Mouse (Mus musculus) kidney, adult 9 months (tissue): ENCODE results near the gene Dcaf1.

Source experiments
- DNase-seq: peaks from one replicate; pipeline ENCODE4 v3.0.0; 2022

The Dcaf1 gene

DNA sequence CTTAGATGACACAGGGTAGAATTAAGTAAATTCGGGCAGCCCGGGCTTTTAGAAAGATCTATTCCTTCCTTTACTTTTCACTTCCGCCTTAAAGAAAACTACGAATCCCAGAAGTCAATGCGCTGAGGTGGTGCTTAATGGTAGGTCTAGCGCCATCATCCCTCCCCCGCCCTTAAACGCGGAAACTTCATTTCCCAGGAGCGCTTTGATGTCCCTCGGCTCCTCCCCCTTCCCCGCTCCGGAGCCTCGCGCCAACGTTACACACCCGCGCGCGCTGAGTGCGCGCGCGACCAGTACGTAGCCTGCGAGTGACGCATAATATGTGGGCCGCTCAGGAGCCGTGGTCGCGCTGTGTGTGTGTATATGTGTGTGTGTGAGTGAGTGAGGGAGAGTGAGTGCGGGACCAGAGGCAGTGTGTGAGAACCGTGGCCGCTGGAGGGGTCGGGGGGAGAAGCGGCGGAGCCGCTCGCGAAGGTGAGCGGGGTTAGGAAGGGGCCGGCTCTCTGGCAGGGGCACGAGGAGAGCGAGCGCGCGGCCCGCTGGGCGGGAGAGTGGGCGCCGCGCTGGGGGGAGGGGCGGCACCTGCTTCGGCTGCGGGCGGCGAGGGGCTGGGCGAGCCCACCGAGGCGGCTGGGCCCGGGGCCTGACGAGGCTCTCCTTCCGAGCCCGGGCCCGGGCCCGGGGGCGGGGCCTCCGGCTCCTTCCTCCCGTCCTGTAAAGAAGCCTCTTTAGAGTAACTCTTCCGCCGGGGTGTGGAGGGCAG is at the start of gene Dcaf1:
Gene Dcaf1 (plus strand): TSS at position 257 of the 763 bp plus-strand sequence.
- peak; percentile 97 for DNase-seq

DNA sequence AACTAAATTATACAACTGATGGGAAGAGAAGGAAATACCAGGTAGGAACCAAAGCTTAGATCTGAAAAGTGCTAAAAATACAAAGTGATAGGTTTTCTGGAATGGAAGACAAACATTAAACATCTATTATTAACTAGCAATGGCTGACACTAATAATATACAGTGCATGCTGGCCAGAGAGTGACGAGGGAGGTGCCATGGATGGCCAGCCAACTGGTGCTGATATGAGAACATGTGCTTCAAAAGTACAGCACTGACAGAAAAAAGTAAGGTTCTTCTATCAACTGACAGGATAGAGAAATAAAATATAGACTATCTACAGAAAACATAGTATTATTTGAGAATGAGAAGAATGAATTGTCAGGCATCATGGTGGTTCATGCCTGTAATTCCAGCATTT is 45.6 kb upstream of the Dcaf1 start:
- no peak for DNase-seq

DNA sequence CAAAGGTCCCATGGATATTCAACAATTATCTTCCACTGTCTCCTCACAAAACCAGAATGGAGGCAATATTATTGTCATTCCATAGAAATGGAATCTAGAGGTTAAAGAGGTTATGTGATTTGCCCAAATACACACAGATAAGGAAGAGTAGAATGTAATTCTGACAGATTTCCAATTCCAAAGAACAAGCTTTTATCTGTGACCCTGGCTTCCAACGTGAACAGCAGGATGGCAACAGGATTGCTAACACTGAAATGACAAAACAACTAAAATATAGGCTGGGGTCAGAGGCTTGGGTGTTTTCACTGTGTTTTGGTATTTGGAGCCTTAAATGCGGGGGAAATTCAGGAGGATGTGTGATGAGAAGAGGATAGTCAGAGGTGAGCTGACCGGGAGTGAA is 44.3 kb upstream of the Dcaf1 start:
- DNase-seq = no peak

DNA sequence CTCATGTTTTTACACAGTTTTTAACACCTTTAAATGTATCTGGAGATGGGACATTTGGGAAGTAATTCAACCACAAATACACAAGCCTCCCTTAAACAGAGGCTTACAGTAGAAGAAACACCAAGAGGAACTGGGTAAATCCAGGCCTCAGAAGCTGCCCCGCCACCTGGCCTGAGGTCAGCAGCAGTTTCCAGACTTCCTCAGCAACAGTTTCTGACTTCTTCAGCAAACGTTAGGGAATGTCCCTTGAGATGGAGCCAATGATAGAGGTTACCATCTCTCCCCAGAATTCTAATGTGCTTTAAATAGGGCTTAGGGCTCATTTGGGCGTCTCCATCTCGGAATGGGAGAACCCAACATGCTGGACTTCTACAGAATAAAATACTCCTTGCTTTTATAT is 43.4 kb upstream of the Dcaf1 start:
- DNase-seq = no peak

DNA sequence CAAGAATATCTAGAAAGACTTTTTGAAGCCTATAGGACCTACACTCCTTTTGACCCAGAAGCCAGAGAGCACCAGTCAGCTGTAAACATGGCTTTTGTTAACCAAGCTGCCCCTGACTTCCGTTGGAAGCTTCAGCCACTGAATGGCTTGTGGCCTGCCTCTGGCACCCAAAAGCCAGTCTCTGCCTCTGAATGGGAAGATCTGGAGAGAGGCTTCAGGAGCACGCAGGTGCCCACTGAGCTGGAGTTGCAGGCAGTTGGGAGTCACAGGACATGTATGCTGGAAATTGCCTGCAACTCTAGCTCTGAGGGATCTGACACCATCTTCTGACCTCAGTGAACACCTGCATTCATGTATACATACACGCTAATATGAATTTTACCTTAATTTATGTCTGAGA is 41.6 kb upstream of the Dcaf1 start:
- no peak for DNase-seq

DNA sequence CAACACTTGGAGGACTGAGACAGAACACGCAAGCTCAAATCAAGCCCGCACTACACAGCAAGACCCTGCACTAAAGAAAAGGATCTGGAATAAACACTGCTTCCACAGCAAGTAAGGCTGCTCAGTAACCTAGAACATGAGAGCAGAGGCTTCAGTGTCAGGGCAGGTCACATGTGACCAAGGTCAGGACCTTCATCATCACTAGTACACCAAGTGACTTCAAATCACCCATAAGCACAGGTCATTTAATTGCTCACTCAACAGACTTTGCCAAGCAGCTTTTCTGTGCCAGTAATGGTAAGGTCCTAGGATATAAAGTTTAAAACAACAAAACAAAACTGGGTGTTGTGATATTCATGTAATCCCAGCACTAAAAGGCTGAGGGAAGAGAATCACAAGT is 38.1 kb upstream of the Dcaf1 start:
- peak; percentile 76 for DNase-seq

DNA sequence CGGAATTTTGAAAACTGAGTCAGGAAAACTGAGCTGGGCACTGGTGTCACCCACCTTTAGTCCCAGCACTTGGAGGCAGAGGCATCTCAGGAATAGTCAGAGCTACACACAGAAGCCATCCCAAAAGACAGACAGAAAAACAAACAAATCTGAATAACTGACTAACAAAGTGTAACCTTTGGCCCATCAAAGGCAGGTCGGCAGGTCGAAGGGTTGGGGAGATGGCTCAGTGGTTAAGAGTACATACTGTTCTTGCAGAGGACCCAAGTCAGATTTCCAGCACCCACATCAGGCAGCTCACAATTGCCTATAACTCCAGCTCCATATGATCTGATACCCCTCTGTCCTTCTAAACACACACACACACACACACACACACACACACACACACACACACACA is 36.5 kb upstream of the Dcaf1 start:
- DNase-seq = peak; percentile 59

DNA sequence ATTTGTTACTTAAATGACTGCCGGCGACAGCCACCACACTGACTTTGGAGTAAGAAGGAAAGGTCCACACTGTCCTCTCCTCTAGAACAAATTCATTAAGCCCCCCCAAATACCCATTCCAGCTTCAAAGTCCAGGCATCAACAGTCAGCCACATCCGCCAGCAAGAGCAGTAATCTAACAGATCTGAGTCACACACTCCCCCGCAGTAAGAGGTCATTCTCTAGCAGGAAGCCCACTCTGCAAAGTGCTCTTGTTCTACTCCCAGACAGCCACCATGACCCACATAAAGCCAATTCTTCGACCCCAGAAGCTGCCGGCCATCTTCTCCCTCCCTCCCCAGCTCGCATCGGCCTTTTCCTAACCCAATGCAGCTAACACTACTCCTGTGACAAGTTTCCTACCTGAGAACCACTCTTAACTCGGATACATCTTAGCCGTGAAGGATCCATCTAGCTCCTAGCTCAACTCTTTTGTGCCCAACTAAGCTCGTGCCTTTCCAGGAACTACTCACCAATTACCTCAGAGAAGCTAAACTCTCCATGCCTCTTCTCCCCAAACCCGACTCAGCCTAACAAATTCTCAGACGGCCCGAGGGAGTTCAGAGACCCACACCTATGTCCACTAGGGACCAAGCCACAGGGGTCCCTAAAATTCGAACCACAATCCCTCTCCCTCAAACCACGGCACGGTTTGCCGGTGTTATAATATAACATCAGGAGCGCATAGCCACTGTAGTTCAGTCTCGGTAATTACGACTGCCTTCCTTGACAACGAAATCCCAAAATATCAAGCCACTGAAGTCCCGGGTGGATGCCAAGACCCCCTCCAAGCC is 33.5 kb upstream of the Dcaf1 start:
- peak; percentile 18 for DNase-seq

DNA sequence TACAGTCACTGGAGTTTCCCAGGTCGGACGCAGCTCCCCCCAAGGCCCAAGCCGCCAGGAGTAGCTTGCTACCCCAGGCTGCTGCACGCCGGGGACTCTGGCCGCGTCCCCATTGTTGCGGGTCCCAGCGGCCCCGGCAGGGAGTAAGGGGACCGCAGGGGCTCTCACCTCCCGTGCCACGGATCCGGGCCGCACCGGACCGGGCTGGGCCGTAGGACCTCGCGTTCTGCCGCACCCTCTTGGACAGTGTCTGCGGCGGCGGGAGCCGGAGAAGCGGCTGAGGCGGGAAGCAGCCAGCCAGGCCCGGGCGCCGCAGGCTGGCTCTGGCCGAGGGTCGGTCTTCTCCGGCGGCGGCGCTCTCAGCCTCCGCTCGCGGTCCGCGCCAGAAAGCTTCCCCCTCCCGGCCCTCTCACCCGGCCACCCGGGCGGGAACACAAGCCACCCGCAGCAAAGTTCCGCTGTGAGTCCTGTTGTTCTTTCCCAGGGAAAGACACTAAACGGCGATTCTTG is 32.8 kb upstream of the Dcaf1 start, which contains the start of gene Rad54l2:
Gene Rad54l2 (minus strand): TSS at position 383 of the 510 bp plus-strand sequence.
- peak; percentile 87 for DNase-seq

DNA sequence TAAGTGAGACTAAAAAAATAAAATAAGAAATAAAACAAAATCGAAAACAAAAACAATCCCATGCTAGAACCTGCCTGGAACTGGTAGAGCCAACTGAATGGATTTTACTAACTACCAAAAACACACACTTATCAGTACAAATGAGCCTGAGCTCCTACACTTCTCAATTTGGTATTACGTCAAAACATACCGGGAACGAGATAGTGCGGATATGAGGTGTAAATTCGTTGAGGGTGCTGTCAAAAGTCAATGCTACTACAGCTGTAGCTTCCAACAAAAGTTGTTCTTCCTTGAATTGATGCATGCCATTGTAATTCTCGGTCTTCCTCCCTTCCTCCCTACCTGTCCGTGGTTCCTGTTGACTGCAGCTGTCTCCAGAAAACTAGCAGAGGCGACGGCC is 32.3 kb upstream of the Dcaf1 start:
- DNase-seq = no peak

DNA sequence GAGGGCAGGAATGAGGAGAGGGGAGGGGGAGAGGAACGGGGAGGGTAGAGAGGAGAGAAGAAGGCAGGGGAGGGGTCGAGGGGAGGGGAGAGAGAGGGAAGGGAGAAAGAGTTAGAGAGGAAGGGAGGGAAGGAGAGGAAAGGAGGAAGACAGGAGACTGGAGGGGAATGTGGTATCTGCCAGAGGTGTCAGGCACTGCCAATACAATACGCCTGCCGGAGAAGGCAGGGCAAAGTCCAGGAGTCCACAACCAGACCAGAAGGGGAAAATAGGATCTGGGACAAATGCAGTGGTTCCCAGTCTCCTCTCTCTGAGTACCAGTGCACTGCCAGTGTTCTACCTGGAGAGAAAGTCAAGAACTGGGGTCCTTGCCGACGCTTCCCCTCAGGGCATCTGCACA is 30.8 kb upstream of the Dcaf1 start:
- DNase-seq = peak; percentile 78

DNA sequence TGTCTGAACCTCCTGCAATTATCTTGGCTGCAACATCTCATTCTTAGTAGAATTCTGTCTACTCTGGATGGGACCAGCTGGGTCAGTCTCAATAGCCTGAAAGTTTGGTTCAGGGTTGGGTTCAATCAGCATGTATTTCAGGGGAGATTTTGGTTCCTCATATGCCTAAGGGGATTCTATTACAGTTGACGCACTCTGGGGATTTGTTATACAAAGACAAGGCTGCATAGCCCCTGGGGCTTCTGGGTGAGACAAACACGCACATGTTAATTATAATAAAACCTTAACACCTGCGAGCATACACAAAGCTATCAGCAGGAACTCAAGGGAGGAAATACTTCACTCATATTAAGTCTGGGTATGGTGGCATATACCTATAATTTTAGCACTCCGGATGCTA is 15.2 kb upstream of the Dcaf1 start:
- DNase-seq = no peak

DNA sequence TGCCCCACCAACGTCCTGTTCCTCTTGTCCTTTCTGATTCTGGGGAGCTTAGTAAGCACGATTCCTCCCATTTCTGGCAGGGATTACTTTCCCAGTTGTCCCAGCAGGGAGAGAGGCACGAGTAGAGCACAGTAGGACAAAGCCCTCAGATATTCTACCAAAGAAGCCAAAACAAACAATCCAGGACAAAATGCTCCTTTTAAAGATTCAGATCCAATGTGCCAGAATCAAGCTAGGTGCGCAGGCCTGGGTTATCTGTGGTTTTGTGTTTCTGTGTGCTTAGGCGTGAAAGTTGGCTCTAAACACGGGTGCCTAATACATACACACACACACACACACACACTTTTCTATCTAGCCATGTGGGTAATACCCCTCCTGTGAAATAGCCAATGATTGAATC is 3.5 kb upstream of the Dcaf1 start:
- DNase-seq = no peak

DNA sequence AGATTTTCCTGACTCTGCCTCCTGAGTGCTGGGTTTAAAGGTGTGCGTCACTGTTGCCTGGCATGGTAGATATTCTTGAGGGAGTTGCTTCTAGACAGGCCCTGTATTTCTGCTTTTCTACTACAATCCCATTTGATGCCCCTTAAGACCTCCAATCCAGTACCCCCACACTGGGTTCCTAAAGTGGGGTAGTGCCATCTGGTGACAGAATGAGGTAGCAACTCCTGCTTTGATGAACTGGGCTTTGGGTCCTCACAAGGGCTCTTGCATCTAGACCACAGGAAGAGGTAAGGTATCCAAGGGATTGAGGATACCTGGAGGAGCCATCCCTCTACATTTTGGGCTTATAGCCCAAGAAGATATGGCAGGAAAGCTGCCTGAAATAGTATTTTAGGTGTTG is 2.5 kb upstream of the Dcaf1 start:
- peak; percentile 17 for DNase-seq

DNA sequence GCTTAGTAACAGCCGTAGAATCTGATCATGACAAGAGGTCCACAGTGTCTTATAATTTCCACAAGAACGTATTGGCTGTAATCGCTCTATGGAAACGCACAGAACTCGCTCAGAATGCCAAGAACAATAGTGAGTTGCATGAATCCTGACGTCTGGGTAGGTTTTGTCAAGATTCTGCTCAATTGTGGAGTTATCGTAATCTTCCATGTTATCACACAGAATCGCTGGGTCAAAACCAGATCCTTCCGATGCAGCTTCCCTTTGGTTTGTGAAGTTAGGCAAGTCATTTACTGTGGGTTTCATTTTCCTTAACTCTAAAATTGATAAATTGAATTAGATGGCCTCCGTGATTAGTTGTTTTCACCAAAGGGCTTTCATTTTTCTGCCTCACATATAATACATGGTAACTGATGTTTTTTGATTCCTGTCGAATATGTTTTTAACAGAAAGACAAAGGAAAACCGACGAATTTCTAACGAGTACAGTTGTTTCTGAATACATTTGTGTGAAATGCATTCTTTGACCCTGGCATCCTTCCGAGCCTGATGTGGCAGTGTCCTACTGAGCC is 540 bp upstream of the Dcaf1 start:
- DNase-seq = peak; percentile 29

DNA sequence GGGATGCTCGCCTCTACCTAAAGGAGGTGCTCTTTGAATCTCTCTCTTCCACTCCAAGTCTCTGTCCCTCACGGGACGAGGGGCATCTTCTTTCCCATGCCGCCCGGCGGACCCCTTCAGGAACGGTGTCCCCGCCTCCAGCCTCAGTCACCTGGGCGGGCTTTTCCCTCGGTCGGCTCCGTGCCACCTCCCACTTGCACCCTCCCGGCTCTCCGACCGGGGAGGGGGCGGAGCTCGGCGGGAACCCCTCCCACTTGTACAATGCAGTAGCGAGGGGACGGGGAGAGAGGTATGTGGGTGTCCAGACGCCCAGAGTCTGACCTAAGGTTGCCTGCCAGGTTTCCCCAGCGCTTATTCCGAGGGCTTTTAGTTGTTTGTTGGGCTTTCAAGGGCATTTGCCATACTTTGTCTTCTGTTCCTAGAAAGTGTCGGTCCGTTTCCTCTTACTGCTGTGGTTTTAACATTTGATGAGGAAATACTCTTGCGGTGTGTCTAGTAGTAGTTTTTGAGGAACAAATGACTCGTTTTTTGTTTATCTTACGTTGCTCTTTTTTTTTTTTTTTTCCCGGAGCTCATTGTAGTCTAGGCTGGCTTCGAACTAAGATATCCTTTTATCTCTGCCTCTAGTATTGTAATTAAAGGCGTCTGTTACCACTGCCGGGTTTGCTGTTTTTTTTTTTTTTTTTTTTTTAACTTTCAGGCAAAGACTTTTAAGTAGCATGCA is 869 bp downstream of the Dcaf1 start:
- peak; percentile 93 for DNase-seq

DNA sequence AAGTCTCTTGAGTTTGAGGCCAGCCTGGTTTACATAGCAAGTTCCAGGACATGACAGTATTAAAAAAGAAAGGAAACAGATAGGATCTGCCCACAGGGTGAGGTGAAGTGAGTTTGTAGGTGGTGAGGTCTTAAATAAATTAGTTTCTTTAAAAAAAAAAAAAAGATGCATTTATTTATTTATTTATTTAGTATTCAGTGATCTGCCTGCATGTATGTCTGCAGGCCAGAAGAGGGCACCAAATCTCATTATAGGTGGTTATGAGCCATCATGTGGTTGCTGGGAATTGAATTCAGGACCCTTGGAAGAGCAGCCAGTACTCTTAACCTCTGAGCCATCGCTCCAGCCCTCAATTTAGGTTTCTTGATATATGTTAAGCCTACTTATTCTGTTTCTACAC is 18.9 kb downstream of the Dcaf1 start:
- no peak for DNase-seq

DNA sequence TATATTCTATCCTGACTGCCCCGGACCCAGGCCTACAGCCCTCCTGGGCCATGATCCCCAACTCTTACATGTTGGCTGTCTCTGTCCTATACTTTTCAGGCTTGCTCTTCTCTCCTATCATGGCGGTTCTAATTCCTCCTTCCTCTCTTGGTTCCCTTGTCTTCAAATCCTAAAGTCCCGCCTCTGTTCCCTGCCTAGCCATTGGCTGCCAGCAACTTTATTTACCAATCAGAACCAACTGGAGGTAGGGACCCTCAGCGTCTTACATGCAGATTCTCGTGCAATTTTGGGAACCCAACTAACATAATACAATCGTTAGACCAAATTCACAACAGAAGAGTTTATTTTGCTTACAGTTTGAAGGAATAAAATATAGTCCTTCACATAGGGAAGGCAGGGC is 21.1 kb downstream of the Dcaf1 start:
- no peak for DNase-seq

DNA sequence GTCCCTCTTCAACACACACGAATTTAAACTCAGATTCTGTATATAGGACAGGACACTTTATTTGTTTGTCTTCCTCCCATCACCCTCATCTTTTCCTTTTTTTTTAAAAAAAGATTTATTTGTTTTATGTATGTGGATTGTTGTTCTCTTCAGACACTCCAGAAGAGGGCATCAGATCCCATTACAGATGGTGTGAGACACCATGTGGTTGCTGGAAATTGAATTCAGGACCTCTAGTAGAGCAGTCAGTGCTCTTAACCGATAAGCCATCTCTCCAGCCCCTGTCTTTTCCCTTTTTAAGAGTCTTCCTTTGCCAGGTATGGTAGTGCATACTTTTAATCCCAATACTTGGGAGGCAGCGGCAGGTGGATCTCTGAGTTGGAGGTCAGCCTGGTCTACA is 35.0 kb downstream of the Dcaf1 start:
- DNase-seq = no peak

DNA sequence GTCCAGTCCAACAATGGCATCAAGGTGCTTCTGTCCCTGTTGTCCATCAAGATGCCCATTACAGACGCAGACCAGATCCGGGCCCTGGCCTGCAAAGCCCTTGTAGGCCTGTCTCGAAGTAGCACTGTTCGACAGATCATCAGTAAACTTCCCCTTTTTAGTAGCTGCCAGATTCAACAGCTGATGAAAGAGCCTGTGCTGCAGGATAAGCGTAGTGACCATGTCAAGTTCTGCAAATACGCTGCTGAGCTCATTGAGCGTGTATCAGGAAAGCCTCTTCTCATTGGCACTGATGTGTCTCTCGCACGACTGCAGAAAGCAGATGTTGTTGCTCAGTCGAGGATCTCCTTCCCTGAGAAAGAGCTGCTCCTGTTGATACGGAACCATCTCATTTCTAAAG is 36.4 kb downstream of the Dcaf1 start:
- DNase-seq = no peak

DNA sequence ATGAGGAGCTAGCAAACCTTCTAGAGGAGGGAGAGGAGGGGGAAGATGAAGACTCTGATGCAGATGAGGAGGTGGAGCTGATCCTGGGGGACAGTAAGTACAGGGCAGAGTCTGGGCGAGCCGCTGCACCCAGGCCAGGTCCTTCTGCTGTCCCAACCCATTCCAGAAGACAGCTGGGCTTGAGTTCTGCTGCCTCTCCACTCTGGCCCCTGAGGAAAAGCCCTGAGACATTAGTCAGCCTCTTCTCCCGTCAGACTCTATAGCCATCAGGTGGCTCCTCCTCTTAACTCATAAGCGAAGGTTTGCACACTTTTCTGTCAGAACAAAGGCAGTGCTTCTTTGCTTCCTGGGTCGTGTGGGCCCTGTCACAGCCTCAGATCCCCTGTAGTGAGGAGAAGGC is 52.5 kb downstream of the Dcaf1 start:
- no peak for DNase-seq

DNA sequence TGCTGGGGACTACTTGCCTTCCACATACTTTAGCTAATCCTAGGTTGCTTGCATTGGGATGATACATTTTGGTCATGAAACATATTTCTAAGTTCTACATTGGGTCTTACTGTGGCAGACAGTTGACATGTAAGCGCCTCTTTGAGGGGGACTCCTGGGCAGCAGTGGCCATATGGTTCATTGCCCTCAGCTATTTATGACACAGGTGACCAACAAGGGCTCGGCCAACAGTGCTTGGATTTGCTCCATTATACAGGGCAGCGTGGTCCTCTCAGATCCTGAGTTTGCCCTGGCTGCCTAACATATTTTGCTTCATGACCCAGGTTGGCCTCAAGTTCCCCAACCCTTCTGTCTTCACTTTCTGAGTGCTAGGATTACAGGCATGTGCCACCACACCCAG is 55.0 kb downstream of the Dcaf1 start:
- no peak for DNase-seq

DNA sequence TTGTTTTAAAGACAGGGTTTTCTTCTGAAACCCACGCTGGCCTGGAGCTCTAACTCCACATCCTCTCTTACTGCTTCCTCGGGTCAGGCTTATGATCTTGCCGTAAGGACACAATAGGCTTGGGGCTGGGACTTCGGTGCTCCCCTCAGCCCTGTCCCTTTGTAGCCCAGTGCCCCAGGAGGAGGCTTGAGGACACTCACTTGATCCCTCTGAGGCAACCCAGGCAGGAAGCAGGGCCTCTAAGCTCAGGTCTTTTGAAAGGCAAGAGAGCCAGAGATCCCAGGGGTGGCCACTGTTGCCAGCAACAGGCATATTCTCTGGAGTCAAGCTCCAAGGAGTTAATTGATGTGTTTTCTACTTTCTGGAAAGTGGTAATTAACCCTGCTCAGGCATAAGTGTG is 57.8 kb downstream of the Dcaf1 start:
- no peak for DNase-seq
